Mouse (Mus musculus): ENCODE measurements around the gene Zic5. TPM values are rescaled to one million over a fixed set of nuclear protein-coding genes. Genes with fewer than 3 reads are reported as not detected.

Zic5 gene
- polyA plus RNA-seq, 1 experiment: 0.72 TPM

DNA sequence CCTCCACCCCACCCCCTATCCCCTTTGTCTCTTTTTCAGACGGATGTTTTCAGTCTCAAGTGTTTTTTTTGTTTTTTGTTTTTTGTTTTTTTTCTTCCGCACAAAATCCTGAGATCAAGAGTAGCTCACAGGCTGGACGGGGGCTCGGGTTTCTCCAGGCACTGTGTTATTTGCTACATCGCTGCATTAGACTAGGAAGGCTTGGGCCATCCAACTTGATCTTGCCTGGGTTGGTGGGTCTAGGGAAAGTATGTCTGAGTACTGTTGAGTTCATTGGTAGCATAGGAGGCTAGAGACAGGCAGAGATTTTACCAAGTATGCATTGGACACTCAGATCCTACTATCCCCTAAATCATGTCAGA, 17.5 kb upstream of the Zic5 start:
- no peak for TF ChIP-seq CTCF (IDR thresholded peaks at IDR 0.05; ENCODE audit: control insufficient read depth, insufficient read depth, low read length)
- no peak overlapping the region for H3K27ac ChIP-seq (ENCODE audit: control insufficient read depth, insufficient read depth, low read depth, low read length, poor library complexity)
- H3K4me1 ChIP-seq (ENCODE audit: control insufficient read depth, insufficient read depth, low read length): no peaks in the 10 kb centered on the region
- H3K4me3 ChIP-seq (replicated peaks; ENCODE audit: control insufficient read depth, low read depth, low read length): no peak overlapping the region
- 8% methylated on average over 5 of the region's 5 CpGs for WGBS

- Histone ChIP-seq H3K27ac (ENCODE audit: control insufficient read depth, insufficient read depth, low read depth, low read length, poor library complexity) (no peak overlapping the region), H3K4me1 (ENCODE audit: control insufficient read depth, insufficient read depth, low read length) (no peaks in the 10 kb centered on the region), H3K4me3 (replicated peaks; ENCODE audit: control insufficient read depth, low read depth, low read length) (no peak overlapping the region)
- WGBS: 5% methylated on average over 38 of the region's 38 CpGs
- no peak for TF ChIP-seq POLR2A (IDR thresholded peaks at IDR 0.05; ENCODE audit: borderline replicate concordance, control insufficient read depth, low read depth, low read length)
- no peak for TF ChIP-seq CTCF (IDR thresholded peaks at IDR 0.05; ENCODE audit: control insufficient read depth, insufficient read depth, low read length)
Observed at GRCm38 (mm10) chr14:122482081-122483023, 16.9 kb upstream of the Zic5 start.

- WGBS: 10% methylated on average over 15 of the region's 15 CpGs
- H3K27ac ChIP-seq (ENCODE audit: control insufficient read depth, insufficient read depth, low read depth, low read length, poor library complexity): no peak overlapping the region
- TF ChIP-seq CTCF (IDR thresholded peaks at IDR 0.05; ENCODE audit: control insufficient read depth, insufficient read depth, low read length): no peak
- no peak for TF ChIP-seq POLR2A (IDR thresholded peaks at IDR 0.05; ENCODE audit: borderline replicate concordance, control insufficient read depth, low read depth, low read length)
- H3K4me3 ChIP-seq (replicated peaks; ENCODE audit: control insufficient read depth, low read depth, low read length): no peak overlapping the region
- H3K4me1 ChIP-seq (ENCODE audit: control insufficient read depth, insufficient read depth, low read length): no peaks in the 10 kb centered on the region
Observed at GRCm38 (mm10) chr14:122481181-122481580, 15.7 kb upstream of the Zic5 start.

DNA sequence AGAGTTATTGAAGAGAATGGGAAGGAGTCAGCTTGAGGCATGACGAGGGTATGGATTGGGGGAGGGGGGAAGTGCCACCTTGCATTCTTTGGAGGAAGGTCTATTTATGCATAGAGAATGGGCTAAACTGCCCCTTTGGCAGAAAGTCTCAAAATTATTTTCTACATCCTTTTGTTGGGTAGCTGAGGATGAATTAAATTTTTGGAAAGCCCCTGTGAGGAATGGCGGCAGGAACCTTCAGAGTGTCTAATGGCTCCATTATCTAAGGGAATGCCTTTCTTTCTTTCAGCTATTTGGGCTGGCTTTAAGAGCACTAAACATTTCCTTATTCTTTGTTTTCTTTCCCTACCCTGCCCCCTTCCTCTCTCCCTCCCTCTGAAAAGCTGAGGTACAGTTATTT, 14.9 kb upstream of the Zic5 start:
- no peak overlapping the region for H3K27ac ChIP-seq (ENCODE audit: control insufficient read depth, insufficient read depth, low read depth, low read length, poor library complexity)
- no peaks in the 10 kb centered on the region for H3K4me1 ChIP-seq (ENCODE audit: control insufficient read depth, insufficient read depth, low read length)
- TF ChIP-seq POLR2A (IDR thresholded peaks at IDR 0.05; ENCODE audit: borderline replicate concordance, control insufficient read depth, low read depth, low read length): no peak
- no peak for TF ChIP-seq CTCF (IDR thresholded peaks at IDR 0.05; ENCODE audit: control insufficient read depth, insufficient read depth, low read length)
- 11% methylated on average over 2 of the region's 2 CpGs for WGBS
- no peak overlapping the region for H3K4me3 ChIP-seq (replicated peaks; ENCODE audit: control insufficient read depth, low read depth, low read length)

DNA sequence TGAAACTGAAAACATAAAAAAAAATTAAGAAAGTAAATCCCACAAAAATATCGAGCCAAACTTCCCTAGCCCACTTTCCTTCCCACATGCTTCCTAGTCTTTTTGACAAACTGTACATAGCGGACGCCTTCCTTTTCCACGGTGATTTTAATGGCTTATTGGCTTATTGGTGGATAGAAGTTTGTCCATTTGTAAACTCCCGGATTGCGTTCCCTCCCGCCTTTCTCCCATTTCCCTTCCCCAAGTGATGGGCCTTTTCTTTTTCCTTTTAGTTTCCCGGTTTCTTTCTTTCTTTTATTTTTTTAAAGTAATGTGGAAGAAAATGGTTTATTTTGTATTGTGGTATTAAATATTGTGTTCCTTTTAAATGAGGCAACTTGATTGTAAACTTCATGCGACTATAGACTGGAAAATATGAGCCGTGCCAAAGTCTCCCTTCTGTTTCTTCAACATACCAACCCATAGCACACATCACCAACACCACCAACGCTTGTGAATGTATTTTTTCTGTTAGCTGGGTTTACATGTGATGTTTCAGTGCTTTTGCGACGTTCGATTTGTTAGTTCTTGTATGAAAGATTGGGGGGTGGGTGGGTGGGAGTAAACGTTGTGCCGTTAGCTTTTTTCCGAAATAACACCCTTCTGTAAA, 14.1 kb upstream of the Zic5 start:
- H3K4me1 ChIP-seq (ENCODE audit: control insufficient read depth, insufficient read depth, low read length): no peaks in the 10 kb centered on the region
- WGBS: 26% methylated on average over 17 of the region's 17 CpGs
- H3K27ac ChIP-seq (ENCODE audit: control insufficient read depth, insufficient read depth, low read depth, low read length, poor library complexity): no peak overlapping the region
- H3K4me3 ChIP-seq (replicated peaks; ENCODE audit: control insufficient read depth, low read depth, low read length): no peak overlapping the region
- TF ChIP-seq POLR2A (IDR thresholded peaks at IDR 0.05; ENCODE audit: borderline replicate concordance, control insufficient read depth, low read depth, low read length) (no peak), CTCF (IDR thresholded peaks at IDR 0.05; ENCODE audit: control insufficient read depth, insufficient read depth, low read length) (no peak)

DNA sequence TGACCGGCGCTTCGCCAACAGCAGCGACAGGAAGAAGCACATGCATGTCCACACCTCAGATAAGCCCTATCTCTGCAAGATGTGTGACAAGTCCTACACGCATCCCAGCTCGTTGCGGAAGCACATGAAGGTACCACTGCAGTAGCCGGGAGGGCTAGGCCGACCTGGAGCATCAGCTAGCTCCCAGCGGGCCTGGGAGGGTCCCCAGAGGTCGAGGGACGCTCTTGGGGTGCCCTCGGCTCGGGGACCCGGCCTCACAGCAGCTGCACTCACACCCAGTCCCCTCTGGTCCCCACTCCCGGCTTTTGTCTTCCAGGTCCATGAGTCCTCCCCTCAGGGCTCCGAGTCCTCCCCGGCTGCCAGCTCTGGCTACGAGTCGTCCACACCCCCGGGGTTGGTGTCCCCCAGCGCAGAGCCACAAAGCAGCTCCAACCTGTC, 13.1 kb upstream of the Zic5 start:
- WGBS: 4% methylated on average over 22 of the region's 22 CpGs
- no peak overlapping the region for H3K27ac ChIP-seq (ENCODE audit: control insufficient read depth, insufficient read depth, low read depth, low read length, poor library complexity)
- H3K4me1 ChIP-seq (ENCODE audit: control insufficient read depth, insufficient read depth, low read length): no peaks in the 10 kb centered on the region; the same call in 1 of the 2 replicates
- TF ChIP-seq CTCF (IDR thresholded peaks at IDR 0.05; ENCODE audit: control insufficient read depth, insufficient read depth, low read length) (no peak), POLR2A (IDR thresholded peaks at IDR 0.05; ENCODE audit: borderline replicate concordance, control insufficient read depth, low read depth, low read length) (no peak)
- H3K4me3 ChIP-seq (replicated peaks; ENCODE audit: control insufficient read depth, low read depth, low read length): no peak overlapping the region

- TF ChIP-seq CTCF (IDR thresholded peaks at IDR 0.05; ENCODE audit: control insufficient read depth, insufficient read depth, low read length): no peak
- no peak for TF ChIP-seq POLR2A (IDR thresholded peaks at IDR 0.05; ENCODE audit: borderline replicate concordance, control insufficient read depth, low read depth, low read length)
- Histone ChIP-seq H3K4me3 (replicated peaks; ENCODE audit: control insufficient read depth, low read depth, low read length) (no peak overlapping the region), H3K4me1 (ENCODE audit: control insufficient read depth, insufficient read depth, low read length) (no peaks in the 10 kb centered on the region; the same call in 1 of the 2 replicates), H3K27ac (ENCODE audit: control insufficient read depth, insufficient read depth, low read depth, low read length, poor library complexity) (no peak overlapping the region)
- 4% methylated on average over 9 of the region's 9 CpGs for WGBS
Observed at GRCm38 (mm10) chr14:122477971-122478573, 12.6 kb upstream of the Zic5 start.

DNA sequence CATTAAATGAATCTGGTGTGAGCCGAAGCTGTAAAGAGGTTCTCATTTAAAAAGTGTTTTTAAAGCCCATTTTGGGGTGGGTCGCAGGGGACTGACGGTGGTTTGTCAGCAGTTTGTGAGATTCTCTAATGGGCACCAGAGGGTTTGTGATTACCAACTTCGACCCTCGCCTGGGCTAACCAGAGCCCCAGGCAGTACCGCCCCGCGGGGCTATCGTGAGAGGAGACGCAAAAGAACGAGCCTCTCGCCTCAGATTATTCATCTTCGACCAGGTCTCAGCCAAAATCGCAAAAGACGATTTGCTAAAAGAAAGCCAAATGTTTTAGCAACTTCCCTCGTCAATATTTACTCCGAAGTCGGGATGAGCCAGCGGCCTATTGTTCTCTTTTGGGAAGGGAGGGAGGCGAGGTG, 11.8 kb upstream of the Zic5 start:
- 9% methylated on average over 20 of the region's 20 CpGs for WGBS

More for the DNA sequence above, 11.8 kb upstream of the Zic5 start:
- H3K4me3 ChIP-seq (replicated peaks; ENCODE audit: control insufficient read depth, low read depth, low read length): no peak overlapping the region
- no peaks in the 10 kb centered on the region; the same call in 1 of the 2 replicates for H3K4me1 ChIP-seq (ENCODE audit: control insufficient read depth, insufficient read depth, low read length)
- TF ChIP-seq CTCF (IDR thresholded peaks at IDR 0.05; ENCODE audit: control insufficient read depth, insufficient read depth, low read length) (no peak), POLR2A (IDR thresholded peaks at IDR 0.05; ENCODE audit: borderline replicate concordance, control insufficient read depth, low read depth, low read length) (no peak)
- H3K27ac ChIP-seq (ENCODE audit: control insufficient read depth, insufficient read depth, low read depth, low read length, poor library complexity): no peak overlapping the region
